Comparison of ENCODE assay signal across 9 mouse cellular contexts in the genomic region with DNA sequence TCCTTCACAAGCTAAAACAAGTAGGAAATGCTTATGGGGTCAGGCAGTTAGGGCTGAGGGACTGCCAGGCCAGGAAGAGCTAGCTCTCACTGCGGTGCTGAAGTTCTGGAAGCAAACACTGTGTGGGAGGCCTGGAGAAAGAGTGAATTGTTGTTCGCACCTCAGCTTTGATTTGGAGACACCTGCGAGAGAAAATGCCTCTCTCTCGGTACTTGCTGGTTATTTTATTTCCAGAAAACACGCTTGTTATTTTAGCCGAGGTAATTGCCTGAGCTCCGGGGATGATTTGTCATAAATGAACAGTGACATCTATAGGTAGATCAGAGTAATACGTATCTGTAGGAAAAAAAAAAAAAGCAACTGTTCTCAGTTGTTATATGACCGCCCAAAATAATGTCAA.
DNase-seq lines count a peak whose midpoint lies in the region; ATAC-seq and TF ChIP-seq lines count a peak whose summit lies in the region.
"Had no signal": no experiment of that assay in that cellular context is flagged by ENCODE, and none has a peak within 500 bp of the region (broad histone marks: within the 10 kb centered on the region; RNA-seq: fewer than 3 reads in every experiment).

No protein-coding gene starts in this region.

- H3K4me3 ChIP-seq in lung, embryonic 14.5 days (ENCODE audit: low read depth, low read length) = no peak overlapping the region
- no peak overlapping the region for H3K4me3 ChIP-seq in lung, adult 2 months (replicated peaks; ENCODE audit: extremely low read depth, low read depth, low read length)
- no peak overlapping the region for H3K4me3 ChIP-seq in forebrain, embryonic 14.5 days (ENCODE audit: low read depth, low read length)
- no peak overlapping the region for H3K4me3 ChIP-seq in limb, embryonic 12.5 days (replicated peaks)
- H3K4me3 ChIP-seq: myocyte had no signal

- no peak overlapping the region for H3K27ac ChIP-seq in lung, embryonic 14.5 days (ENCODE audit: low read depth)
- H3K27ac ChIP-seq in forebrain, embryonic 14.5 days (ENCODE audit: low read depth, low read length) = no peak overlapping the region
- no peak overlapping the region for H3K27ac ChIP-seq in limb, embryonic 12.5 days

- DNase-seq in lung, embryonic 14.5 days = peak; percentile 67
- no peak for DNase-seq in lung, adult 2 months
- DNase-seq in cerebellum, adult 11-12 months = peak; percentile 41
- DNase-seq in forebrain, embryonic 14.5 days (ENCODE audit: low spot score) = peak; percentile 87
- DNase-seq in adrenal gland, postnatal 25 days = no peak
- no peak for DNase-seq in right cerebral cortex, postnatal 10 days (ENCODE audit: low spot score in 2 of 2)

- no peak overlapping the region; the same call in 1 of the 2 replicates for H3K4me2 ChIP-seq in lung, embryonic 14.5 days
- H3K4me2 ChIP-seq in forebrain, embryonic 14.5 days (ENCODE audit: low read length) = peak overlapping the region; percentile 18; the same call in 1 of the 2 replicates
- H3K4me2 ChIP-seq in limb, embryonic 12.5 days = peak overlapping the region; percentile 35

- peak; percentile 45 for TF ChIP-seq CTCF in lung, embryonic 14.5 days (IDR thresholded peaks at IDR 0.05; ENCODE audit: low read depth)
- TF ChIP-seq CTCF in lung, adult 2 months (IDR thresholded peaks at IDR 0.05; ENCODE audit: insufficient read depth, low read length) = no peak

- H3K4me1 ChIP-seq in lung, embryonic 14.5 days (ENCODE audit: insufficient read depth) = no peaks in the 10 kb centered on the region
- H3K4me1 ChIP-seq in lung, adult 2 months (ENCODE audit: control insufficient read depth, insufficient read depth, low read length) = no peaks in the 10 kb centered on the region
- peaks cover 6% of the 10 kb centered on the region; the same call in 1 of the 2 replicates for H3K4me1 ChIP-seq in forebrain, embryonic 14.5 days (ENCODE audit: control insufficient read depth, insufficient read depth, low read length)
- peaks cover 14% of the 10 kb centered on the region for H3K4me1 ChIP-seq in limb, embryonic 12.5 days (replicated peaks)

- no peak for ATAC-seq in lung, embryonic 14.5 days (ENCODE audit: insufficient read depth)
- no peak for ATAC-seq in forebrain, embryonic 14.5 days
- ATAC-seq in limb, embryonic 12.5 days (ENCODE audit: insufficient number of reproducible peaks, insufficient read depth, low FRiP score, low TSS enrichment, low read depth) = 0 out of 2 replicates have a peak, but pooled peaks have one; percentile 61
- no peak for ATAC-seq in erythroid progenitor cell, adult 5-6 weeks (replicated peaks; ENCODE audit: low FRiP score, poor library complexity, severe bottlenecking)

- H3K9ac ChIP-seq in lung, embryonic 14.5 days = no peak overlapping the region
- no peak overlapping the region for H3K9ac ChIP-seq in forebrain, embryonic 14.5 days (ENCODE audit: low read length)
- H3K9ac ChIP-seq in limb, embryonic 12.5 days (replicated peaks) = no peak overlapping the region

- 6% methylated on average over 9 of the region's 9 CpGs for WGBS in lung, embryonic 14.5 days
- 6% methylated on average over 9 of the region's 9 CpGs for WGBS in lung, adult 2 months
- 6% methylated on average over 9 of the region's 9 CpGs for WGBS in forebrain, embryonic 14.5 days
- WGBS in limb, embryonic 12.5 days = 7% methylated on average over 9 of the region's 9 CpGs

- H3K36me3 ChIP-seq in lung, embryonic 14.5 days (ENCODE audit: insufficient read depth) = no peaks in the 10 kb centered on the region
- H3K36me3 ChIP-seq in forebrain, embryonic 14.5 days (ENCODE audit: control insufficient read depth, insufficient read depth, low read length) = no peaks in the 10 kb centered on the region
- H3K36me3 ChIP-seq in limb, embryonic 12.5 days = no peaks in the 10 kb centered on the region

- no peak for TF ChIP-seq POLR2A in lung, adult 2 months (IDR thresholded peaks at IDR 0.05; ENCODE audit: borderline replicate concordance, extremely low read depth, low read depth, low read length)

- no peaks in the 10 kb centered on the region for H3K9me3 ChIP-seq in lung, embryonic 14.5 days (ENCODE audit: low read depth, low read length)
- no peaks in the 10 kb centered on the region for H3K9me3 ChIP-seq in forebrain, embryonic 14.5 days (replicated peaks; ENCODE audit: control insufficient read depth, low read length)
- H3K9me3 ChIP-seq in limb, embryonic 12.5 days = peaks cover 2% of the 10 kb centered on the region; the same call in 1 of the 2 replicates

- peaks cover 8% of the 10 kb centered on the region; the same call in 1 of the 2 replicates for H3K27me3 ChIP-seq in lung, embryonic 14.5 days (ENCODE audit: insufficient read depth, low read length)
- H3K27me3 ChIP-seq in forebrain, embryonic 14.5 days (replicated peaks; ENCODE audit: control insufficient read depth, insufficient read depth, low read length) = no peaks in the 10 kb centered on the region
- peaks cover 34% of the 10 kb centered on the region for H3K27me3 ChIP-seq in limb, embryonic 12.5 days

Comparison
In these comparisons a context has a peak if more than half of its experiments do, and no peak if none do; other contexts are left out.
1. DNase-seq: peak in lung, embryonic 14.5 days (single experiment), cerebellum, adult 11-12 months (single experiment) and forebrain, embryonic 14.5 days (single experiment); none in lung, adult 2 months (single experiment), adrenal gland, postnatal 25 days (single experiment) and right cerebral cortex, postnatal 10 days (0 of 2).